Mouse (Mus musculus): ENCODE results near the gene Bmi1.
A peak's percentile ranks its signal among the peaks of the same experiment; 100 is the strongest.

Gene Bmi1

GRCm38 (mm10) chr2:18676936-18677491, at the start of gene Bmi1:
Gene Bmi1 (plus strand): TSS chr2:18677018.
- peak; percentile 74 for DNase-seq (ENCODE audit: low spot score)

GRCm38 (mm10) chr2:18630547-18630946, 46.3 kb upstream of the Bmi1 start:
- no peak for DNase-seq (ENCODE audit: low spot score)

GRCm38 (mm10) chr2:18635052-18635451, 41.8 kb upstream of the Bmi1 start:
- DNase-seq (ENCODE audit: low spot score) = no peak

- DNase-seq (ENCODE audit: low spot score) = no peak
Measured at GRCm38 (mm10) chr2:18648563-18648962, 28.3 kb upstream of the Bmi1 start.

- DNase-seq (ENCODE audit: low spot score) = no peak
Measured at GRCm38 (mm10) chr2:18654821-18655220, 22.0 kb upstream of the Bmi1 start.

GRCm38 (mm10) chr2:18664003-18664402, 12.8 kb upstream of the Bmi1 start:
- no peak for DNase-seq (ENCODE audit: low spot score)

- DNase-seq (ENCODE audit: low spot score) = peak; percentile 62
Measured at GRCm38 (mm10) chr2:18671041-18671440, 5.8 kb upstream of the Bmi1 start.

GRCm38 (mm10) chr2:18672133-18672765, 4.6 kb upstream of the Bmi1 start, which contains the start of gene Commd3:
Gene Commd3 (plus strand): TSS chr2:18672384.
- DNase-seq (ENCODE audit: low spot score) = peak; percentile 91

GRCm38 (mm10) chr2:18672766-18673164, 4.1 kb upstream of the Bmi1 start:
- peak; percentile 53 for DNase-seq (ENCODE audit: low spot score)

GRCm38 (mm10) chr2:18673766-18674165, 3.1 kb upstream of the Bmi1 start:
- no peak for DNase-seq (ENCODE audit: low spot score)

- DNase-seq (ENCODE audit: low spot score) = no peak
Measured at GRCm38 (mm10) chr2:18674193-18674902, 2.5 kb upstream of the Bmi1 start.

GRCm38 (mm10) chr2:18675681-18676456, 949 bp upstream of the Bmi1 start:
- peak; percentile 46 for DNase-seq (ENCODE audit: low spot score)

- peak; percentile 86 for DNase-seq (ENCODE audit: low spot score)
Measured at GRCm38 (mm10) chr2:18676457-18676935, 322 bp upstream of the Bmi1 start.

GRCm38 (mm10) chr2:18677631-18678471, 1.0 kb downstream of the Bmi1 start:
- DNase-seq (ENCODE audit: low spot score) = peak; percentile 75

- DNase-seq (ENCODE audit: low spot score) = no peak
Measured at GRCm38 (mm10) chr2:18679701-18680100, 2.9 kb downstream of the Bmi1 start.

GRCm38 (mm10) chr2:18680501-18680900, 3.7 kb downstream of the Bmi1 start:
- no peak for DNase-seq (ENCODE audit: low spot score)

GRCm38 (mm10) chr2:18680961-18681360, 4.1 kb downstream of the Bmi1 start:
- peak; percentile 70 for DNase-seq (ENCODE audit: low spot score)

- no peak for DNase-seq (ENCODE audit: low spot score)
Measured at GRCm38 (mm10) chr2:18684062-18684461, 7.2 kb downstream of the Bmi1 start.

GRCm38 (mm10) chr2:18686386-18686785, 9.6 kb downstream of the Bmi1 start:
- DNase-seq (ENCODE audit: low spot score) = no peak

GRCm38 (mm10) chr2:18686826-18687519, 10.2 kb downstream of the Bmi1 start:
- no peak for DNase-seq (ENCODE audit: low spot score)

- no peak for DNase-seq (ENCODE audit: low spot score)
Measured at GRCm38 (mm10) chr2:18687671-18688170, 10.9 kb downstream of the Bmi1 start.
